Mouse (Mus musculus) right cerebral cortex, postnatal 4 days (tissue): ENCODE data around the gene Sult2a4.
"Not testable (repeated sequence)": the region's sequence is repeated elsewhere in the genome, so short reads cannot be mapped to it uniquely, and the experiment has no call there.

ENCODE experiments used
- DNase-seq: peaks from one replicate; pipeline ENCODE4 v3.0.0-alpha.2; 2022

The Sult2a4 gene

DNA sequence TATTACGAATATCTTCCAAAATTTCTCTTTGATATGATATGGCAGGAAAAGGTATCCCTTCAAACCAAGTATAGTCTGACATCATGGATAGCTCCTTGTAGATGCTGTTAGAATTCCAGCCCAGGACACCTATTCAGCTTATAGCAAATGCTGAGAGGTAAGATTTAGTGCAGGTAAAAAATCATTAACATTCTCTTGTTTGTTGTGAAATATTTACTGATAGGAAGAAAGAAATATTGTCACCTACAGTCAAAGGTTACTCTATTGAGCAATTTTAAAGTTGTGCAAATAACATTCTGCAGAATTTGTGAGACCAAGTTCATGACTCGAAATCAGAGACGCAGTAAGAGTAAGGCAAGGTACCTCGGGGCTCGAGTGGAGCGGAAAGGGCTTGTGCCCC lies at the start of gene Sult2a4:
TSS of gene Sult2a4 (minus strand) at position 101 of the 400 bp plus-strand sequence.
- not testable (repeated sequence) for DNase-seq

DNA sequence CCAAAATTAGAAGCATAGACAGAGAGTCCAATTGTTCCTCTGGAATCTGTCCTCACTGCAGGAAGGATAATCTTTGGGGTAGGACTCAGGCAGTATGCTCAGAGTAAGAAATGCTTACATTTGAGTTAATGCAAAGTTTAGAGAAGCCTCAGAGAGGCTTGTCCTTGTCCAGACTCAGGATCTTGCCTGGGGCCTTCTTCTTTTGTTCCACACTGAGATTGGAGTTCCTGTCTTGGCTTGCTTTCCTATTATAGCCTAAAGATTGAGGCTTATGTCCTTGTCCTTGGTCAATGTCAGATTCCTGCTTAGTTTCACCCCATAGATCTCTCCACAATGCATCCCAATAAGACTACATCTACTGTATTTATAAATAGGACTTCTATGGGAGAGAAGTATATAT lies 41.4 kb upstream of the Sult2a4 start:
- DNase-seq = not testable (repeated sequence)

DNA sequence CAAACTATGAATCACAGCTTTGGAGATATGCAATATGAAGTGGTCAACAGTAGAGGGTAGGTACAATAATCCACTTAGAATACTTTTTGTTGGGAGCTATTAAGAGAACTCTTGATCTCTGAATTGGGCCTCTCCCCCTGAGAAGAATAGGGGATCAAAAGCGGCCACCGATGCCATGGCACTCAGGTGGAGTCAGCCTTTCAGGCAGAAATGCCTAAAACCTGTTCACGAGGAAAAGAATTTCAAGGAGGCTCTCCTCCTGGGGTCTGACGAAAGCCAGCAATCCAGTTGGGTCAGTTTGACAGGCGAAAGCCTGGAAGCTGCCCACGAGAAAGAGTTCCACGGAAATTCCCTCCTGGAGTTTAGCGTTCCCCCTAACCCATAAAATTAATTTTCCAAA lies 23.7 kb upstream of the Sult2a4 start:
- no peak for DNase-seq

DNA sequence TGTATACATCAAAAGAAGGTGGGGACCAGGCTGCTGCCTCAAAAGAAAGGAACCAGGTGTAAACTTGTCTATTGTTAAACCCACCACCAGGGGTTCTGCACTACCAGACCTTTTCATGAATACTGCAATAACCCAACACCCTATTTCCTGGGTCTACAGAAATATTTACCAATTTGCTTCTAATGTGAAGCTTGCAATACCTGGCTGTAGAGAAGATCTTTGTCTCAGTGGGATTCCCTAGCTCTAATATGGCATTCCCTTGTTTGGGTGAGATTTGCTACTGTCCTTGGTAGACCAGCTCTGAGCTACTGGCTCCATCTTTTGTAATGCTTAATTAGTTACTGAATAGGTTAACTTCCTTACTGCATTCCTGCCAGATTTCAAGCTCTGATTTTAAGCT lies 21.3 kb upstream of the Sult2a4 start:
- DNase-seq = not testable (repeated sequence)
